Mouse (Mus musculus) MEL (cell line): ENCODE measurements around the gene Slc25a47. TPM values are rescaled to one million over a fixed set of nuclear protein-coding genes. Genes with fewer than 3 reads are reported as not detected.

Experiments
- DNase-seq: peaks from one replicate; pipeline ENCODE4 v3.0.0; 2011; ENCODE audit warnings: low read depth, low spot score
- H3K27ac ChIP-seq: 2 replicates; pipeline ENCODE4 v1.5.1; 2012; ENCODE audit warnings: low read depth, mild to moderate bottlenecking, control low read depth, low read length, moderate library complexity; ENCODE audit not compliant: control insufficient read depth
- H3K27me3 ChIP-seq, 2 experiments: fragments of 150-350 bp in 1 of 2; sonication (generic) in 1 of 2; 2 replicates each; pipeline ENCODE4 v1.6.1; 2012; ENCODE audit warnings: low read length in 2 of 2, mild to moderate bottlenecking in 2 of 2, improper control_type of control experiment in 1 of 2, moderate library complexity in 1 of 2; ENCODE audit not compliant: insufficient read depth in 2 of 2, control insufficient read depth in 1 of 2
- H3K36me3 ChIP-seq, 2 experiments: 2 replicates each; pipeline ENCODE4 v1.6.1; 2012 to 2014; ENCODE audit warnings: low read length in 2 of 2, improper control_type of control experiment in 1 of 2, inconsistent platforms in 1 of 2, mild to moderate bottlenecking in 1 of 2; ENCODE audit not compliant: insufficient read depth in 2 of 2, control insufficient read depth in 1 of 2
- H3K4me1 ChIP-seq, 2 experiments: fragments of 150-350 bp in 1 of 2; sonication (generic) in 1 of 2; 2 replicates each; pipeline ENCODE4 v1.6.1; 2012; ENCODE audit warnings: low read length in 2 of 2, improper control_type of control experiment in 1 of 2, mild to moderate bottlenecking in 1 of 2; ENCODE audit not compliant: insufficient read depth in 2 of 2, control insufficient read depth in 1 of 2
- H3K4me3 ChIP-seq, 2 experiments: fragments of 150-350 bp in 1 of 2; sonication (generic) in 1 of 2; 2 replicates each; pipeline ENCODE4 v1.5.1; 2012; ENCODE audit warnings: low read depth in 2 of 2, low read length in 2 of 2, mild to moderate bottlenecking in 2 of 2, moderate library complexity in 2 of 2, control low read depth in 1 of 2, improper control_type of control experiment in 1 of 2; ENCODE audit not compliant: control insufficient read depth in 1 of 2, insufficient read depth in 1 of 2
- H3K79me2 ChIP-seq: 2 replicates; pipeline ENCODE4 v1.6.1; 2012; ENCODE audit warnings: mild to moderate bottlenecking, low read length, moderate library complexity; ENCODE audit not compliant: control insufficient read depth, poor library complexity, insufficient read depth
- H3K9ac ChIP-seq: 2 replicates; pipeline ENCODE4 v1.6.1; 2012; ENCODE audit warnings: low read depth, mild to moderate bottlenecking, control low read depth, low read length, moderate library complexity; ENCODE audit not compliant: control insufficient read depth, poor library complexity, severe bottlenecking
- H3K9me3 ChIP-seq: fragments of 150-350 bp; sonication (generic); replicated peaks from 2 replicates; pipeline ENCODE4 v1.6.1; 2012; ENCODE audit warnings: mild to moderate bottlenecking, low read length, improper control_type of control experiment, moderate library complexity; ENCODE audit not compliant: insufficient read depth
- BHLHE40 ChIP-seq: IDR thresholded peaks from 2 replicates; pipeline ENCODE4 v1.6.1; 2012; ENCODE audit warnings: low read depth, mild to moderate bottlenecking, inconsistent platforms, low read length, improper control_type of control experiment, borderline replicate concordance
- E2F4 ChIP-seq: IDR thresholded peaks from 2 replicates; pipeline ENCODE4 v1.6.1; 2011; ENCODE audit warnings: low read depth, low read length, improper control_type of control experiment, borderline replicate concordance
- ELF1 ChIP-seq: IDR thresholded peaks from 2 replicates; pipeline ENCODE4 v1.6.1; 2014; ENCODE audit warnings: low read depth, mild to moderate bottlenecking, inconsistent platforms, low read length, improper control_type of control experiment, moderate library complexity
- EP300 ChIP-seq, 2 experiments: IDR thresholded peaks; 2 replicates each; pipeline ENCODE4 v1.6.1; 2011; ENCODE audit warnings: improper control_type of control experiment in 2 of 2, low read length in 2 of 2, low read depth in 1 of 2, mild to moderate bottlenecking in 1 of 2
- GABPA ChIP-seq: IDR thresholded peaks from 2 replicates; pipeline ENCODE4 v1.6.1; 2012; ENCODE audit warnings: low read depth, mild to moderate bottlenecking, inconsistent platforms, low read length, improper control_type of control experiment, moderate library complexity
- GATA1 ChIP-seq: IDR thresholded peaks from 2 replicates; pipeline ENCODE4 v1.6.1; 2011; ENCODE audit warnings: low read depth, low read length, improper control_type of control experiment
- HCFC1 ChIP-seq: IDR thresholded peaks from 2 replicates; pipeline ENCODE4 v1.6.1; 2012; ENCODE audit warnings: low read depth, mild to moderate bottlenecking, inconsistent platforms, low read length, improper control_type of control experiment, moderate library complexity
- JUND ChIP-seq: IDR thresholded peaks from 2 replicates; pipeline ENCODE4 v1.6.1; 2011; ENCODE audit warnings: low read depth, mild to moderate bottlenecking, improper control_type of control experiment, low read length
- KAT2A ChIP-seq: conservative IDR thresholded peaks from 2 replicates; pipeline ENCODE4 v1.6.1; 2012; ENCODE audit warnings: low read depth, low read length, improper control_type of control experiment, inconsistent platforms
- MAFK ChIP-seq: IDR thresholded peaks from 2 replicates; pipeline ENCODE4 v1.6.1; 2011; ENCODE audit warnings: low read depth, mild to moderate bottlenecking, low read length, improper control_type of control experiment, borderline replicate concordance
- MAX ChIP-seq: IDR thresholded peaks from 2 replicates; pipeline ENCODE4 v1.6.1; 2011; ENCODE audit warnings: low read length, improper control_type of control experiment
- MAZ ChIP-seq: IDR thresholded peaks from 2 replicates; pipeline ENCODE4 v1.6.1; 2012; ENCODE audit warnings: low read depth, mild to moderate bottlenecking, inconsistent platforms, low read length, improper control_type of control experiment
- MXI1 ChIP-seq: IDR thresholded peaks from 2 replicates; pipeline ENCODE4 v1.6.1; 2011; ENCODE audit warnings: mild to moderate bottlenecking, low read depth, low read length, improper control_type of control experiment
- MYB ChIP-seq: IDR thresholded peaks from 2 replicates; pipeline ENCODE4 v1.6.1; 2011; ENCODE audit warnings: mild to moderate bottlenecking, low read depth, low read length, improper control_type of control experiment
- MYC ChIP-seq: IDR thresholded peaks from 2 replicates; pipeline ENCODE4 v1.6.1; 2011; ENCODE audit warnings: low read depth, mild to moderate bottlenecking, low read length, improper control_type of control experiment, moderate library complexity
- NELFE ChIP-seq: IDR thresholded peaks from 2 replicates; pipeline ENCODE4 v1.6.1; 2011; ENCODE audit warnings: low read depth, low read length, improper control_type of control experiment
- NRF1 ChIP-seq: IDR thresholded peaks from 2 replicates; pipeline ENCODE4 v1.6.1; 2014; ENCODE audit warnings: low read depth, mild to moderate bottlenecking, inconsistent platforms, low read length, improper control_type of control experiment, moderate library complexity; ENCODE audit not compliant: poor library complexity, insufficient read depth, severe bottlenecking
- POLR2A ChIP-seq, 2 experiments: IDR thresholded peaks; 2 replicates each; pipeline ENCODE4 v1.6.1; 2011 to 2012; ENCODE audit warnings: low read length in 2 of 2, mild to moderate bottlenecking in 2 of 2, control low read depth in 1 of 2, improper control_type of control experiment in 1 of 2, low read depth in 1 of 2, moderate library complexity in 1 of 2; ENCODE audit not compliant: control insufficient read depth in 1 of 2, insufficient read depth in 1 of 2, poor library complexity in 1 of 2
- POLR2AphosphoS2 ChIP-seq: IDR thresholded peaks from 2 replicates; pipeline ENCODE4 v1.6.1; 2011; ENCODE audit warnings: low read length, improper control_type of control experiment
- RAD21 ChIP-seq: IDR thresholded peaks from 2 replicates; pipeline ENCODE4 v1.6.1; 2011; ENCODE audit warnings: mild to moderate bottlenecking, low read depth, low read length, improper control_type of control experiment
- SIN3A ChIP-seq: IDR thresholded peaks from 2 replicates; pipeline ENCODE4 v1.6.1; 2012; ENCODE audit warnings: low read length, improper control_type of control experiment, inconsistent platforms
- SMC3 ChIP-seq: IDR thresholded peaks from 2 replicates; pipeline ENCODE4 v1.6.1; 2011; ENCODE audit warnings: low read depth, low read length, improper control_type of control experiment
- TAL1 ChIP-seq: IDR thresholded peaks from 2 replicates; pipeline ENCODE4 v1.6.1; 2012; ENCODE audit warnings: mild to moderate bottlenecking, inconsistent platforms, low read length, moderate library complexity, mixed read lengths
- TBP ChIP-seq: IDR thresholded peaks from 2 replicates; pipeline ENCODE4 v1.8.0; 2011; ENCODE audit warnings: low read depth, low read length, improper control_type of control experiment
- UBTF ChIP-seq: IDR thresholded peaks from 2 replicates; pipeline ENCODE4 v1.6.1; 2012; ENCODE audit warnings: low read depth, mild to moderate bottlenecking, inconsistent platforms, low read length, improper control_type of control experiment, moderate library complexity, borderline replicate concordance; ENCODE audit not compliant: insufficient read depth
- ZC3H11A ChIP-seq: IDR thresholded peaks from 2 replicates; pipeline ENCODE4 v1.6.1; 2012; ENCODE audit warnings: low read depth, mild to moderate bottlenecking, inconsistent platforms, low read length, improper control_type of control experiment
- ZMIZ1 ChIP-seq: IDR thresholded peaks from 2 replicates; pipeline ENCODE4 v1.6.1; 2012; ENCODE audit warnings: low read depth, mild to moderate bottlenecking, inconsistent platforms, low read length, improper control_type of control experiment, moderate library complexity
- polyA plus RNA-seq, 2 experiments: library from polyadenylated mRNA; stranded (reverse) in 1 of 2; unstranded in 1 of 2; fragments of >175 nt in 1 of 2; fragments of >200 nt in 1 of 2; gene quantifications; 2 replicates each; pipeline versions ENCODE4 v1.2.1 to v1.2.4; 2012; ENCODE audit warnings: low replicate concordance in 2 of 2, low read depth in 1 of 2; ENCODE audit not compliant: insufficient read length in 2 of 2, insufficient read depth in 1 of 2, missing spikeins in 1 of 2
- total RNA-seq: library from RNA; depleted of rRNA; stranded (reverse); fragments of 300-350 nt; gene quantifications from 2 replicates; pipeline ENCODE4 v1.2.3, GENCODE M21; 2012

Gene Slc25a47
- total and polyA plus RNA-seq, 3 experiments: 15.6 to 17.9 TPM; not detected in 1

- Histone ChIP-seq H3K27me3 (no peaks in the 10 kb centered on the region), H3K4me1 (peaks cover 18 to 22% of the 10 kb centered on the region in 2 experiments), H3K4me3 (no peak overlapping the region), H3K79me2 (peaks cover 94% of the 10 kb centered on the region), H3K36me3 (peaks cover 36 to 53% of the 10 kb centered on the region in 2 experiments), H3K27ac (no peak overlapping the region), H3K9me3 (no peaks in the 10 kb centered on the region), H3K9ac (no peak overlapping the region)
- no peak for DNase-seq
- TF ChIP-seq MAX (no peak), RAD21 (no peak), MYB (no peak), HCFC1 (no peak), NELFE (no peak), ZMIZ1 (no peak), MXI1 (no peak), MAZ (no peak), BHLHE40 (no peak), GABPA (no peak), TAL1 (no peak), TBP (no peak), KAT2A (no peak)
Measured at GRCm38 (mm10) chr12:108804388-108804787, 31.5 kb upstream of the Slc25a47 start.

- no peaks in the 10 kb centered on the region for H3K9me3 ChIP-seq
- H3K27me3 ChIP-seq: no peaks in the 10 kb centered on the region
- TF ChIP-seq MYC (no peak), RAD21 (no peak), SIN3A (no peak), TAL1 (no peak), GABPA (no peak), SMC3 (no peak), JUND (no peak), E2F4 (no peak), MAX (0 out of 2 replicates have a peak, but pooled peaks have one; percentile 18), GATA1 (0 out of 2 replicates have a peak, but pooled peaks have one; percentile 8), NELFE (no peak), MXI1 (peak; percentile 69), EP300 (IDR thresholded peaks at IDR 0.05; ENCODE audit: low read depth in 1 of 2, low read length in 2 of 2) (0 out of 4 replicates have a peak, but pooled peaks of 1 of the 2 experiments have one; percentile 15), MAFK (no peak), MYB (no peak), UBTF (no peak), ZC3H11A (no peak), POLR2A (IDR thresholded peaks at IDR 0.05; ENCODE audit: control insufficient read depth in 1 of 2, insufficient read depth in 1 of 2, low read depth in 1 of 2, low read length in 2 of 2, poor library complexity in 1 of 2) (no peak), NRF1 (no peak), ELF1 (no peak), POLR2AphosphoS2 (no peak)
- TF ChIP-seq, all 39 proteins: peak for 4
- Histone ChIP-seq H3K4me3 (no peak overlapping the region), H3K36me3 (peaks cover 27 to 51% of the 10 kb centered on the region in 2 experiments), H3K27ac (no peak overlapping the region), H3K79me2 (peaks cover 88% of the 10 kb centered on the region), H3K4me1 (peaks cover 10 to 22% of the 10 kb centered on the region in 2 experiments), H3K9ac (no peak overlapping the region)
- peak; percentile 67 for DNase-seq
Measured at GRCm38 (mm10) chr12:108808465-108808864, 27.4 kb upstream of the Slc25a47 start.
